Mouse (Mus musculus) cerebellum, postnatal 10 days (tissue): Measurements from ENCODE around the gene Plekhd1.

Experiments
- DNase-seq, 2 experiments: peaks; one replicate each; pipeline ENCODE4 v3.0.0; 2021; ENCODE audit warnings: mixed read lengths in 2 of 2

The Plekhd1 gene

GRCm38 (mm10) chr12:80701332-80701731 lies 8.9 kb downstream of the Plekhd1 start:
- DNase-seq, result peak; percentile 56 to 62

GRCm38 (mm10) chr12:80706208-80706914 lies 14.0 kb downstream of the Plekhd1 start:
- peak; percentile 35 to 36 for DNase-seq

GRCm38 (mm10) chr12:80706915-80707604 lies 14.7 kb downstream of the Plekhd1 start:
- DNase-seq, result peak; percentile 89 to 90

GRCm38 (mm10) chr12:80715915-80716314 lies 23.5 kb downstream of the Plekhd1 start:
- DNase-seq, result no peak

GRCm38 (mm10) chr12:80719141-80719540 lies 26.8 kb downstream of the Plekhd1 start:
- DNase-seq, result no peak

- no peak for DNase-seq
Observed at GRCm38 (mm10) chr12:80720507-80720906, 28.1 kb downstream of the Plekhd1 start.

GRCm38 (mm10) chr12:80721458-80721857 lies 29.1 kb downstream of the Plekhd1 start:
- DNase-seq, result no peak

GRCm38 (mm10) chr12:80724853-80725559 lies 32.6 kb downstream of the Plekhd1 start:
- DNase-seq, result peak; percentile 94 to 97

- DNase-seq, result no peak
Observed at GRCm38 (mm10) chr12:80728207-80728606, 35.8 kb downstream of the Plekhd1 start.

GRCm38 (mm10) chr12:80728814-80729213 lies 36.4 kb downstream of the Plekhd1 start:
- DNase-seq, result peak; percentile 47 to 49

- peak; percentile 42 to 46 for DNase-seq
Observed at GRCm38 (mm10) chr12:80729758-80730530, 37.6 kb downstream of the Plekhd1 start.

GRCm38 (mm10) chr12:80730567-80730966 lies 38.2 kb downstream of the Plekhd1 start:
- DNase-seq, result peak; percentile 89 to 91

- DNase-seq, result peak; percentile 45 to 49
Observed at GRCm38 (mm10) chr12:80734526-80735470, 42.4 kb downstream of the Plekhd1 start.

- DNase-seq, result peak; percentile 89 to 90
Observed at GRCm38 (mm10) chr12:80736464-80737282, 44.3 kb downstream of the Plekhd1 start.

- peak in 1 of 2 experiments; percentile 54 for DNase-seq
Observed at GRCm38 (mm10) chr12:80737283-80737600, 44.9 kb downstream of the Plekhd1 start.

GRCm38 (mm10) chr12:80739482-80739881 lies 47.1 kb downstream of the Plekhd1 start:
- peak; percentile 53 to 74 for DNase-seq

GRCm38 (mm10) chr12:80744614-80745013 lies 52.2 kb downstream of the Plekhd1 start:
- DNase-seq, result no peak

- peak; percentile 44 to 59 for DNase-seq
Observed at GRCm38 (mm10) chr12:80746031-80746813, 53.8 kb downstream of the Plekhd1 start.

GRCm38 (mm10) chr12:80751556-80751955 lies 59.2 kb downstream of the Plekhd1 start:
- DNase-seq, result no peak
